ENCODE assay signal across 8 mouse cellular contexts in the genomic region with DNA sequence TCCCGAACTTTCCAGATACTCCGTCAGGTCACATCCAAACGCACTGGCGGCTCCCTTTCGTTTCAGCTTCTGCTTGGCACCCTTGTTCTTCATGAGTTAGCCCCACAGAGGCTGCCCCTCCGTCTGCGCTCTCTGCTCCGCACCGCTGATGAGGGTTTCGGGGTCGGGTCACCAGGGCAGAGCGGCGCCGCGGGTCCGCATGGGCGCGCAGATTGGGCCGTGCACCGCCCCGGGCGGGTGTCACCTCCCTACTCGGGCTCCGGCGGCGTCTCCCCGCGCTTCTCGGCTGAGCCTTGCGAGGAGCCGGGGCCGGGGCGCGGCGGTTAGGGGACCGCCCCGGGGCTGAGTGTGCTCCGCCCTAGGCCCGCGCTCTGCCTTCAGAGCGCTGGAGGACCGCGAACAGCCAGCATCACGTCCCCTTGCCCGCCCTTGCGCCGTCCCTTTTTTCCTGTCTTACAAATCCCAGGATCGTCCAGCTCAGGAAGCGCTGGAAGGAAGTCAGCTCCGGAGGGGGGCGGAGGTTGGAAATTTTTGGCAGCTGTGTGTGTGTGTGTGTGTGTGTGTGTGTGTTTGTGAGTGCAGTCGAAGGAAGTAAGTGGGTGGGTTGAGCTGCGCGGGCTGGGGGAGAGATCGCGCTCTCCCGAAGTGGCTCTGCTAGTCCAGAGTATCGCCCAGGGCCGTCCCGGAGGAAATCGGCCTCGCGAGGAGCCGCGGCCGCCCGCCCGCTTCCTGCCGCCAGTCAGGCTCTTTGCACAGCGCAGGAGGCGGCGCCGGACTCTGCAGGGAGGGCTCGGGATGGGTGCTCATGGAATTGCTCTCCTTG. TPM values are rescaled to one million over a fixed set of nuclear protein-coding genes. Genes with fewer than 3 reads are reported as not detected.
DNase-seq lines count a peak whose midpoint lies in the region; ATAC-seq lines count a peak whose summit lies in the region.

A gene (minus strand): TSS at position 694 of the 823 bp plus-strand sequence.

- H3K9me3 ChIP-seq in lung, embryonic 16.5 days (ENCODE audit: control insufficient read depth, low read length): no peaks in the 10 kb centered on the region

- peak within 1 kb of the TSS; percentile 71 for H3K4me2 ChIP-seq in lung, embryonic 16.5 days (ENCODE audit: low read depth, low read length)

- H3K4me3 ChIP-seq in lung, embryonic 16.5 days (ENCODE audit: low read length): peak within 1 kb of the TSS; percentile 87

- peak within 1 kb of the TSS; percentile 99 for H3K27ac ChIP-seq in lung, embryonic 16.5 days (ENCODE audit: low read length)

- peak; percentile 72 to 74 for ATAC-seq in hematopoietic stem cell, adult 5-6 weeks (replicated peaks in 1 of 2; ENCODE audit: insufficient read depth in 1 of 2, low FRiP score in 2 of 2, low TSS enrichment in 1 of 2, low read depth in 1 of 2, poor library complexity in 2 of 2, severe bottlenecking in 2 of 2)
- ATAC-seq in lung, embryonic 16.5 days (ENCODE audit: low read depth): peak; percentile 94

- peak; percentile 6 for DNase-seq in MN1 (ENCODE audit: low spot score)
- DNase-seq in cerebellum, adult 9-11 months: peak; percentile 37
- peak in 1 of 2 experiments; percentile 66 for DNase-seq in frontal cortex, adult 2 months (ENCODE audit: extremely low spot score in 1 of 2, low spot score in 1 of 2)
- DNase-seq in layer of hippocampus, adult 9-11 months: peak; percentile 52
- DNase-seq in ovary, adult 18-20 months (ENCODE audit: low spot score): peak; percentile 72
- peak; percentile 59 to 66 for DNase-seq in thymus, adult 18-20 months

- no peaks in the 10 kb centered on the region for H3K36me3 ChIP-seq in lung, embryonic 16.5 days (ENCODE audit: control insufficient read depth, insufficient read depth, low read length)

- WGBS in lung, embryonic 16.5 days: under 1% methylated on average over 67 of the region's 74 CpGs

- H3K4me1 ChIP-seq in lung, embryonic 16.5 days (replicated peaks; ENCODE audit: control insufficient read depth, insufficient read depth, low read length): peaks cover 16% of the 10 kb centered on the region

- H3K27me3 ChIP-seq in lung, embryonic 16.5 days (ENCODE audit: control insufficient read depth, insufficient read depth, low read depth, low read length): no peaks in the 10 kb centered on the region

- H3K9ac ChIP-seq in lung, embryonic 16.5 days (ENCODE audit: low read length): peak within 1 kb of the TSS; percentile 93

RNA-seq across cellular contexts. Expression of the gene that starts here (rescaled TPM):
- polyA plus RNA-seq in frontal cortex, adult 2 months (2012; rRNA removed): 12.1 and 12.3 TPM in 2 replicates
- total RNA-seq in hematopoietic stem cell, adult 5-6 weeks (2017): 4.7 and 5.4 TPM in 2 replicates
- polyA plus RNA-seq in lung, embryonic 16.5 days (2015; fragmentation: Nextera tagmentation; extraction: Ambion mirVana): 21.5 and 23.9 TPM in 2 replicates
